Mouse (Mus musculus): ENCODE measurements around the gene Tmem274.

- TF ChIP-seq GATA1 (IDR thresholded peaks at IDR 0.05; ENCODE audit: borderline replicate concordance, low read length) (no peak), FLI1 (IDR thresholded peaks at IDR 0.05; ENCODE audit: low read length) (no peak)
Measured at GRCm38 (mm10) chr4:149512072-149512471, 34.9 kb downstream of the Tmem274 start.

Measured in megakaryocyte, embryonic 14.5 days (primary cell).